Mouse (Mus musculus) kidney, embryonic 16.5 days (tissue): ENCODE data around the gene Satb2. TPM values are rescaled to one million over a fixed set of nuclear protein-coding genes. Genes with fewer than 3 reads are reported as not detected.

Experiments used
- ATAC-seq: fragments of 200-750 bp; cut with Nextera tagmentation; 2 replicates; pipeline ENCODE4 v1.8.0; 2017; ENCODE audit warnings: moderate TSS enrichment; ENCODE audit not compliant: low FRiP score, low TSS enrichment
- H3K27ac ChIP-seq: fragments of 300-500 bp; sonication (generic); 2 replicates; pipeline ENCODE4 v1.5.1; 2014; ENCODE audit warnings: low read length
- H3K27me3 ChIP-seq: fragments of 300-500 bp; sonication (generic); 2 replicates; pipeline ENCODE4 v1.6.1; 2014; ENCODE audit warnings: low read length, control low read depth, mixed read lengths; ENCODE audit not compliant: insufficient read depth
- H3K36me3 ChIP-seq: fragments of 300-500 bp; sonication (generic); 2 replicates; pipeline ENCODE4 v1.6.1; 2014; ENCODE audit warnings: low read length, control low read depth, mixed read lengths; ENCODE audit not compliant: insufficient read depth
- H3K4me1 ChIP-seq: fragments of 300-500 bp; sonication (generic); 2 replicates; pipeline ENCODE4 v1.6.1; 2014; ENCODE audit warnings: low read length, control low read depth, mixed read lengths; ENCODE audit not compliant: insufficient read depth
- H3K4me2 ChIP-seq: fragments of 300-500 bp; sonication (generic); replicated peaks from 2 replicates; pipeline ENCODE4 v1.6.1; 2014; ENCODE audit warnings: low read depth, low read length
- H3K4me3 ChIP-seq: fragments of 300-500 bp; sonication (generic); 2 replicates; pipeline ENCODE4 v1.5.1; 2014; ENCODE audit warnings: mild to moderate bottlenecking, low read length
- H3K9ac ChIP-seq: fragments of 300-500 bp; sonication (generic); replicated peaks from 2 replicates; pipeline ENCODE4 v1.6.1; 2014; ENCODE audit warnings: low read length
- H3K9me3 ChIP-seq: fragments of 300-500 bp; sonication (generic); 2 replicates; pipeline ENCODE4 v1.6.1; 2016; ENCODE audit warnings: low read length, control low read depth
- WGBS: fragments of 180-500 bp; shearing (Covaris S2); extraction: QIAGEN DNeasy Blood & Tissue Kit; methylation state at CpG from one replicate; pipeline ENCODE4 v1.1.7; 2014; 5-methylcytosine and 5-hydroxymethylcytosine counted together
- polyA plus RNA-seq: library from polyadenylated mRNA; unstranded; fragments of >200 nt; fragmentation: Nextera tagmentation; extraction: Ambion mirVana; gene quantifications from 2 replicates; pipeline ENCODE4 v1.2.1, GENCODE M21; 2015

Satb2 gene
- polyA plus RNA-seq, 1 experiment from 2014 or later, result 1.6 TPM

DNA sequence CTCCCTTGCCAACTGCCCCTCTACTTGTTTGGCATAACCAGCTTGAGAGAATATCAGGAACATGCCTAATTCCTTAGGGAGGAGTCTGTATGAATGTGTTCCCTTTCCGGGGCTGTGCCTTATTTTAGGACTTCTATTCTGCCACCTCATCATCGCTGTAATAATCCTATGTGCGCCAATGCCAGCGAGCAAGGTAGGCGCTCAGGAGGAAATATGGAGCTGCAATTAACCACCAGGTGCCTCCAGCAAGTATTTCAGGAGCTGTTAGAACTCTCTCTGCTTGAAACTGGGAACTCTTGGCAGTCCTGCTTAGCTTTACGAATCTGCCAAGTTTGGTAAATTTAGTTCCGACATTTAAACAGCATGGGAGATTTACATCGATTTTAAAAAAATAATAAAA is 128.0 kb downstream of the Satb2 start:
- Histone ChIP-seq H3K4me1 (no peaks in the 10 kb centered on the region), H3K9ac (no peak overlapping the region), H3K27ac (no peak overlapping the region), H3K9me3 (no peaks in the 10 kb centered on the region), H3K4me2 (no peak overlapping the region), H3K36me3 (no peaks in the 10 kb centered on the region), H3K27me3 (no peaks in the 10 kb centered on the region), H3K4me3 (no peak overlapping the region)
- 88% methylated on average over 8 of the region's 8 CpGs for WGBS
- no peak for ATAC-seq

GRCm38 (mm10) chr1:56846358-56846757 is 132.1 kb downstream of the Satb2 start:
- WGBS, result 95% methylated on average over 9 of the region's 9 CpGs
- Histone ChIP-seq H3K27ac (no peak overlapping the region), H3K9me3 (no peaks in the 10 kb centered on the region), H3K36me3 (no peaks in the 10 kb centered on the region), H3K4me2 (no peak overlapping the region), H3K4me1 (no peaks in the 10 kb centered on the region), H3K4me3 (no peak overlapping the region), H3K27me3 (no peaks in the 10 kb centered on the region), H3K9ac (no peak overlapping the region)
- ATAC-seq, result no peak

- no peak overlapping the region for H3K4me3 ChIP-seq
- no peak overlapping the region for H3K9ac ChIP-seq
- H3K9me3 ChIP-seq, result no peaks in the 10 kb centered on the region
- 75% methylated on average over 8 of the region's 8 CpGs for WGBS
- no peak overlapping the region for H3K27ac ChIP-seq
- H3K36me3 ChIP-seq, result no peaks in the 10 kb centered on the region
- ATAC-seq, result no peak
- no peaks in the 10 kb centered on the region for H3K27me3 ChIP-seq
- no peaks in the 10 kb centered on the region for H3K4me1 ChIP-seq
- no peak overlapping the region for H3K4me2 ChIP-seq
Measured at GRCm38 (mm10) chr1:56845523-56846118, 132.8 kb downstream of the Satb2 start.

DNA sequence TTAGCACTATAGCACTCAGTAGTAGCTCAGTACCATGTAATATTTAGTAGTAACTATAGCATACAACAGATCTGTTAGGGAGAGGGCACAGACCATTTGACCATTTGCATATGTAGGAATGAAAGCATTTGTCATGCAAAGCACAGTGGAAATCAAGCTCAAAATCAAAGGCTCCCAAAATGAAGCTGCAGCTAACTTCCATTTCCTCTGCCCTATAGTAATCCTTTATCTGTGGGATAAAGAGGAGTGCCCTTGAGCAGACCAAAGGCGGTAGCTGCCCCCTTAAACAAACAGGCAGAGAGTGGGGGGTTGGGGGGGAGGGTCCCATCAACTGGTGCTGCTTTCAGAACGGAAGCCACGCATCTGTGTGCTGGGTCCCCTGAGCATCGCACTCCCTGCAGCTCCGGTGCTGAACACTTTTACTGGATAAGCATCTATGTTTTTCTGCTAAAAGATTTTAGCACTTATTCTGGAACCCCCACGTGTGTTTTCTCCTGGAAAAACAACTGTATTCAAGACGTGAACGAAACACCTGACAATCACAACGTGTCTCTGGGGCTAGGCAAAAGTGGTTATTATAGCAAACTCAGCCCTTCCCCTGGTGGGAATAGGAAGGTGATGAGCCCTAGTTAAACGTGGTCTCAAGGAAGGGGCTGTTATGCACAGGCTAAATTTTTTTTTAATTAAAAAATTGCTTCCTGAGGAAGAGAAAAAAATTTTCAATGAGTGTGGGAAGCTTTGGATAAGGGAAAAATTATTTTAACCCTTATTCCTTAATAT is 133.7 kb downstream of the Satb2 start:
- H3K27ac ChIP-seq, result no peak overlapping the region
- no peak overlapping the region for H3K4me3 ChIP-seq
- no peak for ATAC-seq
- H3K4me1 ChIP-seq, result no peaks in the 10 kb centered on the region
- H3K9me3 ChIP-seq, result no peaks in the 10 kb centered on the region
- H3K9ac ChIP-seq, result no peak overlapping the region
- WGBS, result 18% methylated on average over 10 of the region's 10 CpGs
- no peak overlapping the region for H3K4me2 ChIP-seq
- H3K27me3 ChIP-seq, result no peaks in the 10 kb centered on the region
- H3K36me3 ChIP-seq, result no peaks in the 10 kb centered on the region

GRCm38 (mm10) chr1:56838901-56839300 is 139.5 kb downstream of the Satb2 start:
- H3K27me3 ChIP-seq, result no peaks in the 10 kb centered on the region
- H3K9ac ChIP-seq, result no peak overlapping the region
- no peak overlapping the region for H3K4me3 ChIP-seq
- no peak overlapping the region for H3K4me2 ChIP-seq
- H3K27ac ChIP-seq, result no peak overlapping the region
- H3K4me1 ChIP-seq, result no peaks in the 10 kb centered on the region
- no peaks in the 10 kb centered on the region for H3K36me3 ChIP-seq
- H3K9me3 ChIP-seq, result no peaks in the 10 kb centered on the region
- 21% methylated on average over 1 of the region's 1 CpGs for WGBS
- ATAC-seq, result no peak

DNA sequence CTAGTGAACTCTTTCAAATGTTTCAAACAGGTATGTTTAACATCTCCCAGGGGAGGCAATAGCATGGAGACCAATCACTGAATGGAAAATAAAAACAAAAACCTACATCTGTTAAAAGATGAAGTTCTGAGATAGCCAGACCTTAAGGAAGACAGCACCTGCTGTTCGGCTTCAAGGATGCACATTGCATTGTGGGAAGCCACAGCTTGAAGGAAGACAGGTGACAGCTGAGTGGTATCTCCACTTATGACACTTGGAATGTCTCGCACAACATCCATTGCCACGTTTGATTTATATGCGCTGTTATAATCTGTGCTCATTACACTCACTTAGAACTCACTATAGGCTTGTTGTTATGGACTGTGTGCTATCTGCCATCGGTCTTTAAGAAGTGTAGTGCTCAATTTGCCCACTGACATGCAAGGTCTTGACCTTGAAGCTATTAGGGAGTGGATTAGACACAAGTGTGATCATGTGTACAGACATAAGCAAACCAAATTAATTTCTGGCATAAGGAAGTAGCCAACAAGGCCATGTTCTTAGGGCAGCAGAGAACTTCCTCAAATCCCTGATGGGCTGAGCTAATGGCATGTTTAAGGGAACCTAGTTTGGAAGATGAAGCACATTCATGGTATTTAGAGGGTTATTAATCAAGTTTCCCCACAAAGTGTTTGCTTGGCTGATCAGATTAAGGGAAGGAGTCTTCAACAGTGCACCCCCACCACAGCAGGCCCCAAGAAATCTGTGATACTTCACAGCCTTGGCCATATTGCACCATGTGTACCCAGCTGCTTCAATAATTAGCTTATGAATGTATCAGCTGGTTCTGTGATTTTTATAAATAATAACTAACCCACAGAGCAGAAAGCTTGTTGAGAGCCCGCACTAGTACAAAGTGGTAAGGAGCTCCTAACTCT is 144.2 kb downstream of the Satb2 start:
- WGBS, result 78% methylated on average over 6 of the region's 6 CpGs
- H3K27ac ChIP-seq, result no peak overlapping the region
- no peak for ATAC-seq

DNA sequence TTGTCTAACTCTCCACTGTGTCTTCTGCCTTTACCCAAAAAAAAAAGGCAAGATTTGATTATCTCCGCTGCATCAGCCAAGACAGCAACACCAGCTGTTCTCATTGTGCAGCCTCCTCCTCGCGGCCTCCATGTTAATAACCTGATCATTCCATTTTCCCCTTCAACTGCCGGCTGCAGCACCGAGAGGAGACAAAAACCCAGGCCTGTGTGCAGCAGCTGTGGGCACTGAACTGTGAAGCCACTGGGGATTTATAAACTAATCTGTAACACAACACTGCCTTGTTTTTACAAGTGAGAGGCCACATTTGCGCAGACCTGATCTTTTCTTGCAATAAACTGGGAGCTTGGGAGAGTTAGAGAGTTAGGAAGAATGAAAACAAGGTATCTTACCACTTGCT is 145.1 kb downstream of the Satb2 start:
- Histone ChIP-seq H3K4me3 (no peak overlapping the region), H3K27me3 (no peaks in the 10 kb centered on the region), H3K4me1 (0 out of 2 replicates have a peak, but pooled peaks cover 4% of the 10 kb centered on the region), H3K4me2 (peak overlapping the region; percentile 7; the same call in 1 of the 2 replicates), H3K27ac (no peak overlapping the region), H3K9ac (no peak overlapping the region), H3K9me3 (no peaks in the 10 kb centered on the region), H3K36me3 (no peaks in the 10 kb centered on the region)
- 23% methylated on average over 6 of the region's 6 CpGs for WGBS
- peak; percentile 65; the same call in 1 of the 2 replicates for ATAC-seq

More for the DNA sequence above, 144.2 kb downstream of the Satb2 start:
- no peak overlapping the region for H3K9ac ChIP-seq
- no peak overlapping the region for H3K4me2 ChIP-seq
- H3K4me3 ChIP-seq, result no peak overlapping the region
- H3K27me3 ChIP-seq, result no peaks in the 10 kb centered on the region
- H3K36me3 ChIP-seq, result no peaks in the 10 kb centered on the region
- H3K4me1 ChIP-seq, result 0 out of 2 replicates have a peak, but pooled peaks cover 4% of the 10 kb centered on the region
- no peaks in the 10 kb centered on the region for H3K9me3 ChIP-seq

GRCm38 (mm10) chr1:56832738-56833137 is 145.7 kb downstream of the Satb2 start:
- Histone ChIP-seq H3K27ac (no peak overlapping the region), H3K9me3 (no peaks in the 10 kb centered on the region), H3K27me3 (no peaks in the 10 kb centered on the region), H3K4me1 (0 out of 2 replicates have a peak, but pooled peaks cover 4% of the 10 kb centered on the region), H3K9ac (no peak overlapping the region), H3K36me3 (no peaks in the 10 kb centered on the region), H3K4me3 (no peak overlapping the region), H3K4me2 (no peak overlapping the region)
- ATAC-seq, result no peak
- WGBS, result 69% methylated on average over 8 of the region's 8 CpGs

GRCm38 (mm10) chr1:56822735-56823134 is 155.7 kb downstream of the Satb2 start:
- Histone ChIP-seq H3K36me3 (no peaks in the 10 kb centered on the region), H3K4me2 (no peak overlapping the region), H3K9ac (no peak overlapping the region)

More at GRCm38 (mm10) chr1:56822735-56823134, 155.7 kb downstream of the Satb2 start:
- H3K9me3 ChIP-seq, result no peaks in the 10 kb centered on the region
- no peaks in the 10 kb centered on the region for H3K27me3 ChIP-seq
- H3K4me1 ChIP-seq, result no peaks in the 10 kb centered on the region
- no peak overlapping the region for H3K4me3 ChIP-seq
- WGBS, result 90% methylated on average over 5 of the region's 5 CpGs
- no peak for ATAC-seq
- no peak overlapping the region for H3K27ac ChIP-seq
